Mouse (Mus musculus): ENCODE data around the gene H2-DMb2. TPM values are rescaled to one million over a fixed set of nuclear protein-coding genes. Genes with fewer than 3 reads are reported as not detected.

The H2-DMb2 gene
- total and polyA plus RNA-seq, 2 experiments, result 0.74 to 3.1 TPM

DNA sequence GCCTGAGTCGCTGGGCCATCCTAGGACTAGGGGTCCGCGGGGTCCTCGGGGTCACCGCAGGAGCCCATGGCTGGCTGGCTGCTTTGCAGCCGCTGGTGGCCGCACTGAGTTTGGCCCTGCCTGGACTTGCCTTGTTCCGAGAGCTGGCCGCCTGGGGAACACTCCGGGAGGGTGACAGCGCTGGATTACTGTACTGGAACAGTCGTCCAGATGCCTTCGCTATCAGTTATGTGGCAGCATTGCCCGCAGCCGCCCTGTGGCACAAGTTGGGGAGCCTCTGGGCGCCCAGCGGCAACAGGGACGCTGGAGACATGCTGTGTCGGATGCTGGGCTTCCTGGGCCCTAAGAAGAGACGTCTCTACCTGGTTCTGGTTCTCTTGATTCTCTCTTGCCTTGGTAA lies 44.9 kb downstream of the H2-DMb2 start:
- under 1% methylated on average over 20 of the region's 20 CpGs for WGBS
- TF ChIP-seq CTCF (IDR thresholded peaks at IDR 0.05; ENCODE audit: low read depth, low read length) (no peak), POLR2A (IDR thresholded peaks at IDR 0.05; ENCODE audit: extremely low read depth, insufficient read depth, low read length) (no peak)
- peaks cover 2% of the 10 kb centered on the region; the same call in 1 of the 2 replicates for H3K36me3 ChIP-seq (ENCODE audit: control insufficient read depth, insufficient read depth, low read length)
- H3K79me2 ChIP-seq (ENCODE audit: control insufficient read depth, insufficient read depth, low read length), result no peaks in the 10 kb centered on the region; the same call in 1 of the 2 replicates
- peak overlapping the region; percentile 79 for H3K9ac ChIP-seq (ENCODE audit: low read depth, low read length)
- peak overlapping the region; percentile 70 for H3K4me3 ChIP-seq (ENCODE audit: insufficient read depth, low read depth, low read length)
- H3K27me3 ChIP-seq (ENCODE audit: control insufficient read depth, insufficient read depth, low read length), result no peaks in the 10 kb centered on the region
- peak overlapping the region; percentile 75 for H3K27ac ChIP-seq (replicated peaks; ENCODE audit: insufficient read depth, low read depth, low read length)
- peak; percentile 45 for DNase-seq (ENCODE audit: extremely low read depth, low read depth, low spot score)
- peaks cover 16% of the 10 kb centered on the region for H3K4me1 ChIP-seq (ENCODE audit: control insufficient read depth, insufficient read depth, low read length)

DNA sequence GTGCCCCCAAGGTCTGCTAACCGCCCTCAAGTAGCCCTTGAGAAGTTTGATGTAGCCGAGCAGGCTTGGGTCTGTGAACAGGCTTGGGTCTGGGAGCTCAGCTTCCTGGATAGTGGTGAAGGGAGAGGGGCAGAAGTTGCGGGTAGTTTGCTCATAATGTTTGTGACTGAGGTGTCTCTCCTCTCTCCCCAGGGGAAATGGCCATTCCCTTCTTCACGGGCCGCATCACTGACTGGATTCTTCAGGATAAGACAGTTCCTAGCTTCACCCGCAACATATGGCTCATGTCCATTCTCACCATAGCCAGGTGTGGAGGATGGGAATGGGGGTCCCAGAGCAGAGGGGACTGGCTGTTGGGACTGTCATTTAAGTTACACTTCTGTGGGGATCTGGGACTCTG lies 45.9 kb downstream of the H2-DMb2 start:
- Histone ChIP-seq H3K27me3 (ENCODE audit: control insufficient read depth, insufficient read depth, low read length) (no peaks in the 10 kb centered on the region), H3K4me3 (ENCODE audit: insufficient read depth, low read depth, low read length) (no peak overlapping the region), H3K9ac (ENCODE audit: low read depth, low read length) (no peak overlapping the region), H3K27ac (replicated peaks; ENCODE audit: insufficient read depth, low read depth, low read length) (no peak overlapping the region), H3K79me2 (ENCODE audit: control insufficient read depth, insufficient read depth, low read length) (no peaks in the 10 kb centered on the region; the same call in 1 of the 2 replicates), H3K4me1 (ENCODE audit: control insufficient read depth, insufficient read depth, low read length) (peaks cover 16% of the 10 kb centered on the region), H3K36me3 (ENCODE audit: control insufficient read depth, insufficient read depth, low read length) (no peaks in the 10 kb centered on the region; the same call in 1 of the 2 replicates)
- no peak for DNase-seq (ENCODE audit: extremely low read depth, low read depth, low spot score)
- 84% methylated on average over 6 of the region's 6 CpGs for WGBS
- no peak for TF ChIP-seq POLR2A (IDR thresholded peaks at IDR 0.05; ENCODE audit: extremely low read depth, insufficient read depth, low read length)
- TF ChIP-seq CTCF (IDR thresholded peaks at IDR 0.05; ENCODE audit: low read depth, low read length), result no peak

DNA sequence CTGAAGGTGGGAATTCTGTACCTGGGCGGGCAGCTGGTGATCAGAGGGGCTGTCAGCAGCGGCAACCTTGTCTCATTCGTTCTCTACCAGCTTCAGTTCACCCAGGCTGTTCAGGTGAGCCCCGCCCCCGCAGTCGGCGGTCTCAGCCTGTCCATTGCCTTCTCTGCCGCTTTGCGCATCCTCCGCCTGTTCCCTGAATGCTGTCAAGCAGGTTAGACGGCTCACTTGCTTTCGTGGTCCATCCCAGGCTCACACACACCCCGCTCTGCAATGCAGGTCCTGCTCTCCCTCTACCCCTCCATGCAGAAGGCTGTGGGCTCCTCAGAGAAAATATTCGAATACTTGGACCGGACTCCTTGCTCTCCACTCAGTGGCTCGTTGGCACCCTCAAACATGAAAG lies 49.7 kb downstream of the H2-DMb2 start:
- no peak for TF ChIP-seq POLR2A (IDR thresholded peaks at IDR 0.05; ENCODE audit: extremely low read depth, insufficient read depth, low read length)
- no peak for TF ChIP-seq CTCF (IDR thresholded peaks at IDR 0.05; ENCODE audit: low read depth, low read length)
- peaks cover 14% of the 10 kb centered on the region for H3K4me1 ChIP-seq (ENCODE audit: control insufficient read depth, insufficient read depth, low read length)
- no peaks in the 10 kb centered on the region for H3K27me3 ChIP-seq (ENCODE audit: control insufficient read depth, insufficient read depth, low read length)
- no peak overlapping the region for H3K4me3 ChIP-seq (ENCODE audit: insufficient read depth, low read depth, low read length)
- no peak overlapping the region for H3K9ac ChIP-seq (ENCODE audit: low read depth, low read length)
- DNase-seq (ENCODE audit: extremely low read depth, low read depth, low spot score), result no peak
- H3K36me3 ChIP-seq (ENCODE audit: control insufficient read depth, insufficient read depth, low read length), result no peaks in the 10 kb centered on the region; the same call in 1 of the 2 replicates
- WGBS, result 78% methylated on average over 16 of the region's 16 CpGs
- H3K27ac ChIP-seq (replicated peaks; ENCODE audit: insufficient read depth, low read depth, low read length), result no peak overlapping the region
- no peaks in the 10 kb centered on the region for H3K79me2 ChIP-seq (ENCODE audit: control insufficient read depth, insufficient read depth, low read length)

- Histone ChIP-seq H3K4me3 (ENCODE audit: insufficient read depth, low read depth, low read length) (no peak overlapping the region), H3K36me3 (ENCODE audit: control insufficient read depth, insufficient read depth, low read length) (no peaks in the 10 kb centered on the region; the same call in 1 of the 2 replicates), H3K9ac (ENCODE audit: low read depth, low read length) (no peak overlapping the region), H3K79me2 (ENCODE audit: control insufficient read depth, insufficient read depth, low read length) (no peaks in the 10 kb centered on the region), H3K27me3 (ENCODE audit: control insufficient read depth, insufficient read depth, low read length) (no peaks in the 10 kb centered on the region), H3K4me1 (ENCODE audit: control insufficient read depth, insufficient read depth, low read length) (peaks cover 14% of the 10 kb centered on the region), H3K27ac (replicated peaks; ENCODE audit: insufficient read depth, low read depth, low read length) (no peak overlapping the region)
- no peak for DNase-seq (ENCODE audit: extremely low read depth, low read depth, low spot score)
- WGBS, result 72% methylated on average over 8 of the region's 8 CpGs
- TF ChIP-seq POLR2A (IDR thresholded peaks at IDR 0.05; ENCODE audit: extremely low read depth, insufficient read depth, low read length), result no peak
- TF ChIP-seq CTCF (IDR thresholded peaks at IDR 0.05; ENCODE audit: low read depth, low read length), result no peak
These were observed 50.4 kb downstream of the H2-DMb2 start for GRCm38 (mm10) chr17:34193468-34193867.

DNA sequence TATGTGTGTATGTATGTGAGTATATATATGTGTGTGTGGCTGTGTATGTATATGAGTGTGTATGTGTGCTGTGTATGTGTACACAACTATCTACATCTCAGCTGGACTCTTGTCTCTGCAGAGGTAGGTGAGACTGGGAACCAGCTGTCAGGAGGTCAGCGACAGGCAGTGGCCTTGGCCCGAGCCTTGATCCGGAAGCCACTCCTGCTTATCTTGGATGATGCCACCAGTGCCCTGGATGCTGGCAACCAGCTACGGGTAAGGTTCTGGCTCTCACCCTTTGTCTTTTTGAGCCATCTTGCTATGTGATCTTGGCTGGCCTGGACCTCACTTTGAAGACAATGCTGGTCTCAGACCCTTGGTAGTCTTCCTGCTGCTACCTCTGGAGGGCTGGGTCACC lies 51.6 kb downstream of the H2-DMb2 start:
- Histone ChIP-seq H3K4me3 (ENCODE audit: insufficient read depth, low read depth, low read length) (no peak overlapping the region), H3K79me2 (ENCODE audit: control insufficient read depth, insufficient read depth, low read length) (no peaks in the 10 kb centered on the region), H3K4me1 (ENCODE audit: control insufficient read depth, insufficient read depth, low read length) (peaks cover 11% of the 10 kb centered on the region), H3K27me3 (ENCODE audit: control insufficient read depth, insufficient read depth, low read length) (no peaks in the 10 kb centered on the region), H3K27ac (replicated peaks; ENCODE audit: insufficient read depth, low read depth, low read length) (no peak overlapping the region), H3K36me3 (ENCODE audit: control insufficient read depth, insufficient read depth, low read length) (no peaks in the 10 kb centered on the region; the same call in 1 of the 2 replicates), H3K9ac (ENCODE audit: low read depth, low read length) (no peak overlapping the region)
- TF ChIP-seq POLR2A (IDR thresholded peaks at IDR 0.05; ENCODE audit: extremely low read depth, insufficient read depth, low read length), result no peak
- no peak for TF ChIP-seq CTCF (IDR thresholded peaks at IDR 0.05; ENCODE audit: low read depth, low read length)
- DNase-seq (ENCODE audit: extremely low read depth, low read depth, low spot score), result peak; percentile 77
- WGBS, result 18% methylated on average over 4 of the region's 4 CpGs

DNA sequence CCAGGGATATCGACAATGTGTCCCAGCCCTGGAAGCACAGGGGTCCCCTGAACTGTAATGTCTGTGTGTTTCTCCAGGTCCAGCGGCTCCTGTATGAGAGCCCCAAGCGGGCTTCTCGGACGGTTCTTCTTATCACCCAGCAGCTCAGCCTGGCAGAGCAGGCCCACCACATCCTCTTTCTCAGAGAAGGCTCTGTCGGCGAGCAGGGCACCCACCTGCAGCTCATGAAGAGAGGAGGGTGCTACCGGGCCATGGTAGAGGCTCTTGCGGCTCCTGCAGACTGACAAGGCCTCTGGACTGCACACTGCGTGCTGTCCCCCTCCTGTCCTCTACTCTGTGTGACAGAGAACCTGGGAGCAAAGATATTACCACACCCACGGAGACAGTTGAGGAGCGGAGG lies 53.4 kb downstream of the H2-DMb2 start:
- peaks cover 2% of the 10 kb centered on the region; the same call in 1 of the 2 replicates for H3K36me3 ChIP-seq (ENCODE audit: control insufficient read depth, insufficient read depth, low read length)
- H3K4me3 ChIP-seq (ENCODE audit: insufficient read depth, low read depth, low read length), result no peak overlapping the region
- DNase-seq (ENCODE audit: extremely low read depth, low read depth, low spot score), result no peak
- 86% methylated on average over 12 of the region's 12 CpGs for WGBS
- H3K79me2 ChIP-seq (ENCODE audit: control insufficient read depth, insufficient read depth, low read length), result no peaks in the 10 kb centered on the region
- TF ChIP-seq CTCF (IDR thresholded peaks at IDR 0.05; ENCODE audit: low read depth, low read length) (no peak), POLR2A (IDR thresholded peaks at IDR 0.05; ENCODE audit: extremely low read depth, insufficient read depth, low read length) (no peak)
- peaks cover 5% of the 10 kb centered on the region for H3K4me1 ChIP-seq (ENCODE audit: control insufficient read depth, insufficient read depth, low read length)
- no peak overlapping the region for H3K27ac ChIP-seq (replicated peaks; ENCODE audit: insufficient read depth, low read depth, low read length)
- no peak overlapping the region for H3K9ac ChIP-seq (ENCODE audit: low read depth, low read length)
- H3K27me3 ChIP-seq (ENCODE audit: control insufficient read depth, insufficient read depth, low read length), result no peaks in the 10 kb centered on the region

Measured in liver, adult 2 months (tissue).